Mouse (Mus musculus): ENCODE data around the gene Rasgef1c. TPM values are rescaled to one million over a fixed set of nuclear protein-coding genes. Genes with fewer than 3 reads are reported as not detected.

The Rasgef1c gene
- polyA plus RNA-seq, 1 experiment: not detected

- H3K4me3 ChIP-seq (replicated peaks): peak overlapping the region; percentile 82
- TF ChIP-seq GATA1 (IDR thresholded peaks at IDR 0.05; ENCODE audit: low read length) (no peak), TAL1 (IDR thresholded peaks at IDR 0.05; ENCODE audit: low read length) (no peak)
- no peaks in the 10 kb centered on the region for H3K9me3 ChIP-seq (ENCODE audit: control insufficient read depth, low read length)
- H3K4me1 ChIP-seq (ENCODE audit: control insufficient read depth): peaks cover 15% of the 10 kb centered on the region
- no peaks in the 10 kb centered on the region for H3K36me3 ChIP-seq (ENCODE audit: control insufficient read depth)
- H3K27me3 ChIP-seq (ENCODE audit: control insufficient read depth): peaks cover 34% of the 10 kb centered on the region
These were observed 122.8 kb downstream of the Rasgef1c start for GRCm38 (mm10) chr11:50024445-50024832.

- peaks cover 15% of the 10 kb centered on the region for H3K4me1 ChIP-seq (ENCODE audit: control insufficient read depth)
- no peaks in the 10 kb centered on the region for H3K9me3 ChIP-seq (ENCODE audit: control insufficient read depth, low read length)
- H3K27me3 ChIP-seq (ENCODE audit: control insufficient read depth): peaks cover 34% of the 10 kb centered on the region
- H3K36me3 ChIP-seq (ENCODE audit: control insufficient read depth): no peaks in the 10 kb centered on the region
- H3K4me3 ChIP-seq (replicated peaks): peak within 1 kb of the TSS; percentile 82
- TF ChIP-seq TAL1 (IDR thresholded peaks at IDR 0.05; ENCODE audit: low read length): no peak
- TF ChIP-seq GATA1 (IDR thresholded peaks at IDR 0.05; ENCODE audit: low read length): no peak
These were observed 123.4 kb downstream of the Rasgef1c start, which contains the start of gene Rnf130 for GRCm38 (mm10) chr11:50024833-50025720. Gene Rnf130 (plus strand): TSS chr11:50025346.

GRCm38 (mm10) chr11:50025721-50026520, 124.3 kb downstream of the Rasgef1c start:
- TF ChIP-seq GATA1 (IDR thresholded peaks at IDR 0.05; ENCODE audit: low read length) (no peak), TAL1 (IDR thresholded peaks at IDR 0.05; ENCODE audit: low read length) (no peak)
- Histone ChIP-seq H3K9me3 (ENCODE audit: control insufficient read depth, low read length) (no peaks in the 10 kb centered on the region), H3K4me3 (replicated peaks) (peak overlapping the region; percentile 82), H3K36me3 (ENCODE audit: control insufficient read depth) (no peaks in the 10 kb centered on the region), H3K4me1 (ENCODE audit: control insufficient read depth) (peaks cover 15% of the 10 kb centered on the region), H3K27me3 (ENCODE audit: control insufficient read depth) (peaks cover 34% of the 10 kb centered on the region)

- peaks cover 15% of the 10 kb centered on the region for H3K4me1 ChIP-seq (ENCODE audit: control insufficient read depth)
- H3K27me3 ChIP-seq (ENCODE audit: control insufficient read depth): peaks cover 34% of the 10 kb centered on the region
- TF ChIP-seq GATA1 (IDR thresholded peaks at IDR 0.05; ENCODE audit: low read length) (no peak), TAL1 (IDR thresholded peaks at IDR 0.05; ENCODE audit: low read length) (no peak)
- H3K4me3 ChIP-seq (replicated peaks): no peak overlapping the region
- no peaks in the 10 kb centered on the region for H3K9me3 ChIP-seq (ENCODE audit: control insufficient read depth, low read length)
- no peaks in the 10 kb centered on the region for H3K36me3 ChIP-seq (ENCODE audit: control insufficient read depth)
These were observed 125.0 kb downstream of the Rasgef1c start for GRCm38 (mm10) chr11:50026521-50027090.

GRCm38 (mm10) chr11:50028416-50028815, 126.8 kb downstream of the Rasgef1c start:
- Histone ChIP-seq H3K9me3 (ENCODE audit: control insufficient read depth, low read length) (no peaks in the 10 kb centered on the region), H3K4me1 (ENCODE audit: control insufficient read depth) (peaks cover 15% of the 10 kb centered on the region), H3K4me3 (replicated peaks) (no peak overlapping the region), H3K36me3 (ENCODE audit: control insufficient read depth) (no peaks in the 10 kb centered on the region), H3K27me3 (ENCODE audit: control insufficient read depth) (peaks cover 31% of the 10 kb centered on the region)
- TF ChIP-seq GATA1 (IDR thresholded peaks at IDR 0.05; ENCODE audit: low read length): no peak
- no peak for TF ChIP-seq TAL1 (IDR thresholded peaks at IDR 0.05; ENCODE audit: low read length)

Other genes starting within 250 kb of the Rasgef1c start
- not detected in 2 replicates for gene Scgb3a1, start 238.2 kb upstream of the Rasgef1c start, polyA plus RNA-seq (2012)
- 0.94 and 0.95 TPM in 2 replicates for gene Cnot6, start 189.1 kb upstream of the Rasgef1c start, polyA plus RNA-seq (2012)
- gene Gfpt2, start 107.7 kb upstream of the Rasgef1c start, polyA plus RNA-seq (2012): not detected in 2 replicates
- 0.44 and 0.63 TPM in 2 replicates for gene Mapk9, start 55.1 kb upstream of the Rasgef1c start, polyA plus RNA-seq (2012)
- 0.14 and 0.26 TPM in 2 replicates for gene Rnf130, start 123.5 kb downstream of the Rasgef1c start, polyA plus RNA-seq (2012)
- gene Tbc1d9b, start 229.6 kb downstream of the Rasgef1c start, polyA plus RNA-seq (2012): 1.5 and 1.6 TPM in 2 replicates

Data from erythroblast, embryonic 14.5 days (primary cell).